ENCODE assay signal across 14 mouse cellular contexts in the genomic region with DNA sequence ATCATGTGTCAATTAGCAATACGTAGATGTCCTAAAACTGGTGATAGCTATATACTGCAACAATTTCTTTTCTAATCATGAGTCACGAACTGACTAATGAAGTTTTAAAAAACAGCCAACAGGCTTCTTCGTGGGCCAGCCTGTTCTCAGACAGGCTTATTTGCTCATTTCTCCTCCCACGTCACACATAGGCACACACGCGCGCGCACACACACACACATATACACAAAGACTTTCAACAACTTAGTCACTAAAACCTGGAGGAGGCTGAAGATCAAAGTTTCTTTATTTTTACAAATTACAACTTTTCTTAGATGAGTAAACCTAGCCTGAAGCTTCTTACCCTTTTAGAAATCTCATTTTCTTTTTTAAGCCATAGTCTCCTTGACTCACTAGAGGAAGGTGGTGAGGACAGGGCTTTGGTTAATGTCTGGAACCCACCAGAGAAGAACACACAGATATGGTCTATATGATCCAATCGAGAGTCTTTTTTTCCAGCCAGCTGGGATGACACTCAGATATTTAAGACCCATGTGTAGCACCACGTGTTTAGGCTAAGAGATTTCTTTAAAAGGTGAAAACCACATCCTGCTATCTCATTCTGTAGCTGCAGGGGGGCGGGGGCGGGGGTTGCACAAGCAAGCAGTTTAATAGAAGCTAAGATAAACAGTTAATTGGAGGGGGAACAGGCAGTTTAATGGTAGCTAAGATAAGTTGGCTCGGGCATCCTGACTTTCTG.
A peak's percentile ranks its signal among the peaks of the same experiment; 100 is the strongest.
DNase-seq lines count a peak whose midpoint lies in the region; ATAC-seq and TF ChIP-seq lines count a peak whose summit lies in the region.
"Had no signal": no experiment of that assay in that cellular context is flagged by ENCODE, and none has a peak within 500 bp of the region (broad histone marks: within the 10 kb centered on the region; RNA-seq: fewer than 3 reads in every experiment).

No protein-coding gene starts in this region.

- no peak overlapping the region for H3K4me2 ChIP-seq in liver, postnatal 0 days (ENCODE audit: low read depth, low read length)
- H3K4me2 ChIP-seq: embryonic facial prominence, embryonic 13.5 days; heart, embryonic 15.5 days; limb, embryonic 15.5 days had no signal

- H3K4me3 ChIP-seq in C2C12 (ENCODE audit: insufficient read depth, poor library complexity, severe bottlenecking), result no peak overlapping the region
- no peak overlapping the region for H3K4me3 ChIP-seq in liver, postnatal 0 days (ENCODE audit: low read depth, low read length)
- H3K4me3 ChIP-seq: embryonic facial prominence, embryonic 13.5 days; heart, embryonic 15.5 days; limb, embryonic 15.5 days had no signal

- H3K27me3 ChIP-seq in C2C12 (ENCODE audit: control insufficient read depth, insufficient read depth, insufficient read length), result no peaks in the 10 kb centered on the region
- no peaks in the 10 kb centered on the region for H3K27me3 ChIP-seq in liver, postnatal 0 days (ENCODE audit: insufficient read depth, low read length)
- H3K27me3 ChIP-seq: embryonic facial prominence, embryonic 13.5 days; heart, embryonic 15.5 days; limb, embryonic 15.5 days had no signal

- no peak overlapping the region for H3K9ac ChIP-seq in liver, postnatal 0 days (replicated peaks)
- H3K9ac ChIP-seq: embryonic facial prominence, embryonic 13.5 days; heart, embryonic 15.5 days; limb, embryonic 15.5 days had no signal

- H3K36me3 ChIP-seq in C2C12 (ENCODE audit: control insufficient read depth, insufficient read depth), result no peaks in the 10 kb centered on the region
- no peaks in the 10 kb centered on the region for H3K36me3 ChIP-seq in liver, postnatal 0 days (replicated peaks; ENCODE audit: insufficient read depth, low read length)
- H3K36me3 ChIP-seq: embryonic facial prominence, embryonic 13.5 days; heart, embryonic 15.5 days; limb, embryonic 15.5 days had no signal

- H3K9me3 ChIP-seq in liver, postnatal 0 days (ENCODE audit: low read length), result no peaks in the 10 kb centered on the region
- H3K9me3 ChIP-seq: embryonic facial prominence, embryonic 13.5 days; heart, embryonic 15.5 days; limb, embryonic 15.5 days had no signal

- no peaks in the 10 kb centered on the region for H3K79me3 ChIP-seq in C2C12 (ENCODE audit: low read depth)

- ATAC-seq in granulocyte monocyte progenitor cell, adult 5-6 weeks (replicated peaks; ENCODE audit: poor library complexity, severe bottlenecking), result peak; percentile 50
- ATAC-seq in liver, postnatal 0 days, result 0 out of 2 replicates have a peak, but pooled peaks have one; percentile 10
- ATAC-seq: forebrain, embryonic 14.5 days had no signal

- WGBS in liver, postnatal 0 days (ENCODE audit: insufficient replicate concordance), result 59% methylated on average over 13 of the region's 13 CpGs

- peak; percentile 76 for DNase-seq in CD4-positive, CD25-positive, alpha-beta regulatory T cell, adult 2 months (ENCODE audit: low read depth, low spot score)
- no peak for DNase-seq in liver, postnatal 0 days
- no peak for DNase-seq in adrenal gland, postnatal 14 days
- no peak for DNase-seq in adrenal gland, adult (ENCODE audit: inconsistent age in 2 of 2, low spot score in 1 of 2)
- no peak for DNase-seq in embryo, embryonic 10 days (ENCODE audit: low spot score)
- DNase-seq: gastrocnemius, postnatal 14 days; lung, postnatal 36 days; thymus, adult 18-20 months had no signal

- no peak for TF ChIP-seq CTCF in C2C12 (IDR thresholded peaks at IDR 0.05; ENCODE audit: control insufficient read depth, insufficient read depth, insufficient read length)
- TF ChIP-seq CTCF in liver, postnatal 0 days (IDR thresholded peaks at IDR 0.05; ENCODE audit: low read depth), result no peak

- H3K79me2 ChIP-seq in C2C12 (ENCODE audit: control insufficient read depth, insufficient read depth), result no peaks in the 10 kb centered on the region

- H3K4me1 ChIP-seq in liver, postnatal 0 days (ENCODE audit: insufficient read depth), result no peaks in the 10 kb centered on the region
- H3K4me1 ChIP-seq: heart, embryonic 15.5 days had no signal

- H3ac ChIP-seq in C2C12 (ENCODE audit: control insufficient read depth, insufficient read length, low read depth), result no peak overlapping the region

- peak; percentile 57; the same call in 1 of the 2 replicates for TF ChIP-seq EP300 in liver, postnatal 0 days (IDR thresholded peaks at IDR 0.05; ENCODE audit: low read depth)

- no peak overlapping the region for H3K27ac ChIP-seq in liver, postnatal 0 days (ENCODE audit: low read depth)
- H3K27ac ChIP-seq: embryonic facial prominence, embryonic 13.5 days; heart, embryonic 15.5 days; limb, embryonic 15.5 days had no signal

TF ChIP-seq in C2C12, 6 proteins besides CTCF, POLR2A, EP300 and RAD21:
- no peak for TF ChIP-seq MYOD1 (IDR thresholded peaks at IDR 0.05; ENCODE audit: control insufficient read depth, insufficient read length, low read depth)
- no peak for TF ChIP-seq CEBPB (IDR thresholded peaks at IDR 0.05; ENCODE audit: low read depth)
- TF ChIP-seq MYOG (IDR thresholded peaks at IDR 0.05; ENCODE audit: control insufficient read depth, extremely low read depth, insufficient read length), result no peak
- TF ChIP-seq FOSL1 (IDR thresholded peaks at IDR 0.05; ENCODE audit: insufficient read depth, low read length, poor library complexity, severe bottlenecking), result no peak
- TF ChIP-seq MAX (IDR thresholded peaks at IDR 0.05), result peak; percentile 24
- TF ChIP-seq USF1 (IDR thresholded peaks at IDR 0.05; ENCODE audit: low read depth), result peak; percentile 64
